Mouse (Mus musculus) liver, embryonic 12.5 days (tissue): Measurements from ENCODE around the gene Cd86. TPM values are rescaled to one million over a fixed set of nuclear protein-coding genes. Genes with fewer than 3 reads are reported as not detected.
A peak's percentile ranks its signal among the peaks of the same experiment; 100 is the strongest.

ENCODE experiments used
- ATAC-seq: fragments of 200-750 bp; cut with Nextera tagmentation; 2 replicates; pipeline ENCODE4 v1.8.0; 2017; ENCODE audit warnings: moderate number of reproducible peaks, mild to moderate bottlenecking, moderate library complexity
- H3K27ac ChIP-seq: fragments of 300-500 bp; sonication (generic); 2 replicates; pipeline ENCODE4 v1.5.1; 2016; ENCODE audit warnings: mild to moderate bottlenecking
- H3K27me3 ChIP-seq: fragments of 300-500 bp; sonication (generic); replicated peaks from 2 replicates; pipeline ENCODE4 v1.6.1; 2016; ENCODE audit warnings: mild to moderate bottlenecking, moderate library complexity
- H3K36me3 ChIP-seq: fragments of 300-500 bp; sonication (generic); 2 replicates; pipeline ENCODE4 v1.6.1; 2016; ENCODE audit warnings: mild to moderate bottlenecking, moderate library complexity
- H3K4me1 ChIP-seq: fragments of 300-500 bp; sonication (generic); 2 replicates; pipeline ENCODE4 v1.6.1; 2016
- H3K4me2 ChIP-seq: fragments of 300-500 bp; sonication (generic); 2 replicates; pipeline ENCODE4 v1.6.1; 2016; ENCODE audit warnings: mild to moderate bottlenecking, moderate library complexity
- H3K4me3 ChIP-seq: fragments of 300-500 bp; sonication (generic); 2 replicates; pipeline ENCODE4 v1.5.1; 2016; ENCODE audit warnings: mild to moderate bottlenecking, moderate library complexity
- H3K9ac ChIP-seq: fragments of 300-500 bp; sonication (generic); 2 replicates; pipeline ENCODE4 v1.6.1; 2016; ENCODE audit warnings: mild to moderate bottlenecking, moderate library complexity
- H3K9me3 ChIP-seq: fragments of 300-500 bp; sonication (generic); replicated peaks from 2 replicates; pipeline ENCODE4 v1.6.1; 2016; ENCODE audit warnings: mild to moderate bottlenecking, moderate library complexity
- WGBS: fragments of 180-500 bp; shearing (Covaris S2); methylation state at CpG from one replicate; pipeline ENCODE4 v1.1.7; 2016; ENCODE audit not compliant: insufficient replicate concordance; 5-methylcytosine and 5-hydroxymethylcytosine counted together
- polyA plus RNA-seq: library from polyadenylated mRNA; unstranded; fragments of >200 nt; fragmentation: Nextera tagmentation; extraction: Ambion mirVana; gene quantifications from 2 replicates; pipeline ENCODE4 v1.2.1, GENCODE M21; 2016

Cd86 gene
- polyA plus RNA-seq: 4.3 and 4.9 TPM in 2 replicates

DNA sequence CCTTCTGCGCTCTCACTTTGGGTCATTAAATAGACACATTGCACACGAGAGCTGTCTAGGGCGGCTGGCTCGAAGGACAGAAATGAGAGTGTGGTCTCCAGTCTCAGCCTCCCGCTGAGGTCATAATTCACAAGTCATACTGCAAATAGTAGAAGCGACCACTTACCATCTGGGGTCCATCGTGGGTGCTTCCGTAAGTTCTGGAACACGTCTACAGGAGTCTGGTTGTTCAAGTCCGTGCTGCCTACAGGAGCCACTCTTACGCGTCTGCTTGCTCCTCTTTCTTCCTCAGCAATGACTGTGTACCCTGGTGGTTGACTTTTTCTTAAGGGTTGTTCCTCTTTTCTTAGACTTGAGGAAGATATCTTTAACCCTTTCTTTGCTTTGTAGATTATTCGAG, at the start of gene Cd86:
Gene Cd86 (minus strand): TSS at position 300 of the 400 bp plus-strand sequence.
- ATAC-seq: no peak
- Histone ChIP-seq H3K4me2 (0 out of 2 replicates have a peak within 1 kb of the TSS, but pooled peaks have one; percentile 22), H3K27me3 (no peaks in the 10 kb centered on the region), H3K4me1 (no peaks in the 10 kb centered on the region), H3K36me3 (no peaks in the 10 kb centered on the region), H3K9ac (no peak within 1 kb of the TSS), H3K27ac (no peak within 1 kb of the TSS), H3K4me3 (no peak within 1 kb of the TSS), H3K9me3 (no peaks in the 10 kb centered on the region)
- WGBS: 18% methylated on average over 13 of the region's 13 CpGs

- no peak for ATAC-seq
- H3K9me3 ChIP-seq: no peaks in the 10 kb centered on the region
- no peak overlapping the region for H3K9ac ChIP-seq
- no peaks in the 10 kb centered on the region for H3K4me1 ChIP-seq
- WGBS: 56% methylated on average over 12 of the region's 12 CpGs
- H3K4me3 ChIP-seq: no peak overlapping the region
- H3K4me2 ChIP-seq: no peak overlapping the region
- H3K27me3 ChIP-seq: no peaks in the 10 kb centered on the region
- H3K36me3 ChIP-seq: no peaks in the 10 kb centered on the region
- H3K27ac ChIP-seq: no peak overlapping the region
These were observed 45.9 kb upstream of the Cd86 start for GRCm38 (mm10) chr16:36711760-36712159.

GRCm38 (mm10) chr16:36710794-36711193, 44.9 kb upstream of the Cd86 start:
- H3K4me1 ChIP-seq: no peaks in the 10 kb centered on the region
- H3K4me2 ChIP-seq: no peak overlapping the region
- H3K27me3 ChIP-seq: no peaks in the 10 kb centered on the region
- 71% methylated on average over 2 of the region's 2 CpGs for WGBS
- H3K36me3 ChIP-seq: no peaks in the 10 kb centered on the region
- H3K9ac ChIP-seq: no peak overlapping the region
- H3K27ac ChIP-seq: no peak overlapping the region
- no peak for ATAC-seq
- H3K9me3 ChIP-seq: no peaks in the 10 kb centered on the region
- no peak overlapping the region for H3K4me3 ChIP-seq

- H3K27me3 ChIP-seq: no peaks in the 10 kb centered on the region
- ATAC-seq: no peak
- no peak overlapping the region for H3K27ac ChIP-seq
- no peaks in the 10 kb centered on the region for H3K36me3 ChIP-seq
- WGBS: 68% methylated on average over 17 of the region's 17 CpGs
- no peaks in the 10 kb centered on the region for H3K9me3 ChIP-seq
- H3K9ac ChIP-seq: no peak overlapping the region
- H3K4me3 ChIP-seq: no peak overlapping the region
- no peak overlapping the region for H3K4me2 ChIP-seq
- no peaks in the 10 kb centered on the region for H3K4me1 ChIP-seq
These were observed 43.5 kb upstream of the Cd86 start for GRCm38 (mm10) chr16:36709405-36709804.

DNA sequence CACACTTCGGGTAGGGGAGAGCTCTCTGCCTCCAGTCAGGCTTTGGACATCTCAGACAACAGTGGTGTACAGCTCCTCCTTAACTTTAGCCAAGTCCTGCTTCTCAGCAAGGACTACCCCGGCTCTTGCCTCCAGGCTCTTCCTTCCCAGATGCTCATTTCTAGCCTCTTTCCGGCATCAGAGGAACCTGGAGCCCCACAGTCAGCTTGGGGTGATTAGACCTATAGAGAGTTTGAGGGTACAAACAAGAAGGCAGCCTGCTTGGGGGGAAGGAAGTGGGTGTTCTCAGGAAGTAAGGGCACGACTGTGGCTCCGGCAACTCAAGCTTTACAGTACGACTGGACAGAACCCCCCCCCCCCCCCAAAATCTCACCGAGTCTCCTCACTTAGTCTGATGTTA, 42.9 kb upstream of the Cd86 start:
- ATAC-seq: no peak
- no peak overlapping the region for H3K9ac ChIP-seq
- H3K9me3 ChIP-seq: no peaks in the 10 kb centered on the region
- no peak overlapping the region for H3K4me3 ChIP-seq
- H3K4me1 ChIP-seq: no peaks in the 10 kb centered on the region
- 32% methylated on average over 7 of the region's 7 CpGs for whole genome bisulfite sequencing
- H3K27me3 ChIP-seq: no peaks in the 10 kb centered on the region
- H3K4me2 ChIP-seq: no peak overlapping the region
- no peaks in the 10 kb centered on the region for H3K36me3 ChIP-seq
- H3K27ac ChIP-seq: no peak overlapping the region

DNA sequence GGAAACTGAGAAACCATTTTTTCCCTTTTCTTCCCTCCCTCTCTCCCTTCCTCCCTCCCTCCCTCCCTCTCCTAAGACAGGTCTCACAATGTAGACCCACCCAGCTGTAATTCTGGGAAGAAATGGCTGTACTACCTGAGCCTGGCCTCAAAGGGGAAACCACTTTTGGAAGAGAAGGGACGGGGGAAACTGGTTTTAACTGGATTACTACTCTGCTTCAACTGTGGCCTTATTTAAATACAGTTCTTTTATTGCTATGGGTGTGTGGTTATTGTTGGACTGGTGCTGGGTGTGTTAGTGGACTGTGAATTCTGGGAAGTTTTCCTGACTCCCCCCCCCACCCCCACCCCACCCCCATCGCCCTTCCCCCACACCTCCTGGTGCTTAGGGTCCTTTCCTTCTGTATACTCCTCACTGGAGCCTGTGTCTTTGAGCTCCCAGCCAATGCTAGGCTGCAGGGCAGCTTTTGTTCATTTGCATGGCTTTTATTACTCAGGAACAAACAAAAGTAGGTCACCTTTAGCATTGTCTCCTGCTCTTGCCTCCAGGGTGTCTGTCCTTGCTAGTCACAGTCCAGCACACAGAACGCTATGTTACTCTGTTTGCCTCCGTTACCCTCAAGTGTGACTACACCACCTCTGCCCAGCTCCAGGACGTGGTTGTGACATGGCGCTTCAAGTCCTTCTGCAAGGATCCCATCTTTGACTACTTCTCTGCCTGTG, 42.0 kb upstream of the Cd86 start:
- no peaks in the 10 kb centered on the region for H3K36me3 ChIP-seq
- H3K9ac ChIP-seq: no peak overlapping the region
- no peak overlapping the region for H3K4me2 ChIP-seq
- no peaks in the 10 kb centered on the region for H3K9me3 ChIP-seq
- ATAC-seq: no peak
- no peak overlapping the region for H3K27ac ChIP-seq
- no peak overlapping the region for H3K4me3 ChIP-seq
- WGBS: 58% methylated on average over 5 of the region's 6 CpGs
- H3K27me3 ChIP-seq: no peaks in the 10 kb centered on the region
- H3K4me1 ChIP-seq: no peaks in the 10 kb centered on the region

DNA sequence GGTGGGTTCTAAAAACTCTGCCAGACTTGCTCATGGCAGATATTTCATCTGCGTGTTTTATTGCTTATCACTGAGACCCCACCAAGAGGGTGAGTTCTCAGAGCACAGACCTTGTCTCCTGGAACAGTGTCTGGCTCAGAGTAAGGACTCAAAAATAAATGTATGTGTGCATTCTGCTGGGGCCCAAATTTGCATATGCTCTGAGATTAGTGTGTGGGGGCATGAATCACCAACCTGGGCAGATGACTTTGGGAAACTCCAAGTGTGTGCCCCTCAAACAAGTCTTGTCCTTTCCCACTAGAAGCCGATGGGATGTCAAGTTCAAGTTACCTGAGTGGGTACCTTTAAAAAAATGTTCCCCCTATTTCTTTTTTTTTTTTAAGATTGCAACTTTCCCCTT, 34.6 kb upstream of the Cd86 start:
- ATAC-seq: no peak
- H3K4me1 ChIP-seq: no peaks in the 10 kb centered on the region
- WGBS: 59% methylated on average over 2 of the region's 2 CpGs
- no peak overlapping the region for H3K27ac ChIP-seq
- H3K4me2 ChIP-seq: no peak overlapping the region
- H3K27me3 ChIP-seq: peaks cover 5% of the 10 kb centered on the region
- H3K4me3 ChIP-seq: no peak overlapping the region
- H3K9me3 ChIP-seq: no peaks in the 10 kb centered on the region
- no peak overlapping the region for H3K9ac ChIP-seq
- H3K36me3 ChIP-seq: no peaks in the 10 kb centered on the region

GRCm38 (mm10) chr16:36697331-36697730, 31.4 kb upstream of the Cd86 start:
- H3K9ac ChIP-seq: no peak overlapping the region
- ATAC-seq: no peak
- H3K4me1 ChIP-seq: no peaks in the 10 kb centered on the region
- H3K4me2 ChIP-seq: no peak overlapping the region
- WGBS: 63% methylated on average over 8 of the region's 8 CpGs
- no peak overlapping the region for H3K4me3 ChIP-seq
- H3K27me3 ChIP-seq: peaks cover 36% of the 10 kb centered on the region
- H3K36me3 ChIP-seq: no peaks in the 10 kb centered on the region
- H3K27ac ChIP-seq: no peak overlapping the region
- H3K9me3 ChIP-seq: no peaks in the 10 kb centered on the region

DNA sequence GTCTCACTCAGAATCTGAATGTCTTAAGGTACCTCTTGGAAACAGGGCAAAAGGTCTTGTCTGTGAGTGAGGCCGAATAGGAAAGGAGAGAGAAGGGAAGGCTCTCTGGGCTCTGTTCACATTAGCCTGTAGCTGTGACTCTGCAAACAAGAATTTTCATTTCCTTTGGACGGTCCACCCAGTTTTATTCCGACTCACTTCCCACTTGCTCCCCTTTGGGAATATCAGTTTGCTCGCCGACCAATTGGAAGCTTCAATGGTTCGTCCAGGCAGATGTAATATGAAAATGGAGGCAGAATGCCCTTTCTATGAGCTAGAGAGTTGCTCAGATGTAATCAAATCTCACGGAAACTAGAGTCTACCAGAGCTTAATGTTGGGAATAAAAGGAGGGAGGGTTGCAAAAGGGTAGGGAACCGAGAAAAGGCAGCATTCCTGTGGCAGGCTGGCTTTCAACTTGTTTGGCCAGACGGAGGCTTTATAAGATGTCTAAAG, 29.0 kb upstream of the Cd86 start:
- Histone ChIP-seq H3K36me3 (no peaks in the 10 kb centered on the region), H3K27ac (no peak overlapping the region), H3K4me1 (no peaks in the 10 kb centered on the region), H3K4me2 (no peak overlapping the region), H3K9ac (no peak overlapping the region), H3K27me3 (peaks cover 38% of the 10 kb centered on the region), H3K9me3 (no peaks in the 10 kb centered on the region), H3K4me3 (no peak overlapping the region)
- ATAC-seq: no peak
- 64% methylated on average over 9 of the region's 9 CpGs for WGBS

GRCm38 (mm10) chr16:36693818-36694413, 28.0 kb upstream of the Cd86 start, which contains the start of gene Ildr1:
TSS of gene Ildr1 (plus strand) at chr16:36693978.
- Histone ChIP-seq H3K4me3 (peak within 1 kb of the TSS; percentile 37), H3K9me3 (no peaks in the 10 kb centered on the region), H3K27ac (no peak within 1 kb of the TSS), H3K27me3 (peaks cover 38% of the 10 kb centered on the region), H3K9ac (no peak within 1 kb of the TSS), H3K4me2 (peak within 1 kb of the TSS; percentile 57), H3K4me1 (no peaks in the 10 kb centered on the region), H3K36me3 (no peaks in the 10 kb centered on the region)
- 8% methylated on average over 34 of the region's 40 CpGs for WGBS
- no peak for ATAC-seq

GRCm38 (mm10) chr16:36691484-36691883, 25.6 kb upstream of the Cd86 start:
- no peak for ATAC-seq

GRCm38 (mm10) chr16:36688076-36688475, 22.2 kb upstream of the Cd86 start:
- H3K9ac ChIP-seq: no peak overlapping the region
- H3K4me2 ChIP-seq: no peak overlapping the region
- H3K9me3 ChIP-seq: no peaks in the 10 kb centered on the region
- H3K4me1 ChIP-seq: no peaks in the 10 kb centered on the region
- no peak for ATAC-seq
- 73% methylated on average over 2 of the region's 2 CpGs for WGBS
- no peak overlapping the region for H3K4me3 ChIP-seq
- no peak overlapping the region for H3K27ac ChIP-seq
- H3K36me3 ChIP-seq: no peaks in the 10 kb centered on the region
- H3K27me3 ChIP-seq: peaks cover 9% of the 10 kb centered on the region

More at GRCm38 (mm10) chr16:36691484-36691883, 25.6 kb upstream of the Cd86 start:
- no peaks in the 10 kb centered on the region for H3K9me3 ChIP-seq
- H3K4me2 ChIP-seq: no peak overlapping the region
- H3K4me1 ChIP-seq: no peaks in the 10 kb centered on the region
- no peak overlapping the region for H3K27ac ChIP-seq
- no peaks in the 10 kb centered on the region for H3K36me3 ChIP-seq
- no peak overlapping the region for H3K4me3 ChIP-seq
- no peak overlapping the region for H3K9ac ChIP-seq
- 57% methylated on average over 3 of the region's 3 CpGs for WGBS
- peaks cover 38% of the 10 kb centered on the region for H3K27me3 ChIP-seq
